Mouse (Mus musculus) testis, postnatal 10 days (tissue): ENCODE results near the gene Them5.

Experiments
- DNase-seq: peaks from one replicate; pipeline ENCODE4 v3.0.0; 2021; ENCODE audit warnings: low spot score

Gene Them5

GRCm38 (mm10) chr3:94341959-94342422, at the start of gene Them5:
Them5 (plus strand) TSS chr3:94342099.
- DNase-seq = peak; percentile 51

- DNase-seq = no peak
These were observed 36.4 kb upstream of the Them5 start for GRCm38 (mm10) chr3:94305457-94305856.

GRCm38 (mm10) chr3:94306975-94307374, 34.9 kb upstream of the Them5 start:
- no peak for DNase-seq

GRCm38 (mm10) chr3:94309633-94310363, 32.1 kb upstream of the Them5 start, which contains the start of gene Them4:
Them4 (plus strand) TSS chr3:94310089.
- DNase-seq = peak; percentile 93

- no peak for DNase-seq
These were observed 31.4 kb upstream of the Them5 start for GRCm38 (mm10) chr3:94310491-94310890.

- DNase-seq = no peak
These were observed 31.0 kb upstream of the Them5 start for GRCm38 (mm10) chr3:94310911-94311310.

GRCm38 (mm10) chr3:94311376-94311775, 30.5 kb upstream of the Them5 start:
- no peak for DNase-seq

GRCm38 (mm10) chr3:94328681-94329080, 13.2 kb upstream of the Them5 start:
- no peak for DNase-seq

GRCm38 (mm10) chr3:94334442-94334841, 7.5 kb upstream of the Them5 start:
- DNase-seq = no peak

- no peak for DNase-seq
These were observed 3.4 kb upstream of the Them5 start for GRCm38 (mm10) chr3:94338522-94338921.

GRCm38 (mm10) chr3:94342552-94342951, 653 bp downstream of the Them5 start:
- DNase-seq = no peak

- no peak for DNase-seq
These were observed 2.3 kb downstream of the Them5 start for GRCm38 (mm10) chr3:94344182-94344581.

- no peak for DNase-seq
These were observed 3.0 kb downstream of the Them5 start for GRCm38 (mm10) chr3:94344897-94345296.

- no peak for DNase-seq
These were observed 6.2 kb downstream of the Them5 start for GRCm38 (mm10) chr3:94348146-94348545.

- no peak for DNase-seq
These were observed 18.9 kb downstream of the Them5 start for GRCm38 (mm10) chr3:94360812-94361211.

- DNase-seq = no peak
These were observed 20.2 kb downstream of the Them5 start, which contains the start of gene C2cd4d for GRCm38 (mm10) chr3:94362138-94362537. C2cd4d (plus strand) TSS chr3:94362438.

- peak; percentile 70 for DNase-seq
These were observed 21.6 kb downstream of the Them5 start for GRCm38 (mm10) chr3:94363291-94364153.

GRCm38 (mm10) chr3:94364154-94364526, 22.2 kb downstream of the Them5 start:
- no peak for DNase-seq

- DNase-seq = peak; percentile 78
These were observed 24.9 kb downstream of the Them5 start for GRCm38 (mm10) chr3:94366761-94367160.

GRCm38 (mm10) chr3:94367511-94367910, 25.6 kb downstream of the Them5 start:
- DNase-seq = no peak

- no peak for DNase-seq
These were observed 26.7 kb downstream of the Them5 start for GRCm38 (mm10) chr3:94368631-94369030.

GRCm38 (mm10) chr3:94369709-94370108, 27.8 kb downstream of the Them5 start:
- peak; percentile 64 for DNase-seq

GRCm38 (mm10) chr3:94371637-94372036, 29.7 kb downstream of the Them5 start:
- peak; percentile 91 for DNase-seq
